Mouse (Mus musculus) gonadal fat pad, adult 2 months (tissue): ENCODE measurements around the gene H2-Ob. TPM values are rescaled to one million over a fixed set of nuclear protein-coding genes. Genes with fewer than 3 reads are reported as not detected.

ENCODE experiments used
- DNase-seq: peaks from one replicate; pipeline ENCODE4 v3.0.0-alpha.2; 2012; ENCODE audit warnings: low read depth
- polyA plus RNA-seq: library from polyadenylated mRNA; depleted of rRNA; stranded (reverse); fragments of >200 nt; gene quantifications from 2 replicates; pipeline ENCODE4 v1.2.3, GENCODE M21; 2012; rRNA removed

The H2-Ob gene
- polyA plus RNA-seq, 1 experiment, result 3.5 TPM

DNA sequence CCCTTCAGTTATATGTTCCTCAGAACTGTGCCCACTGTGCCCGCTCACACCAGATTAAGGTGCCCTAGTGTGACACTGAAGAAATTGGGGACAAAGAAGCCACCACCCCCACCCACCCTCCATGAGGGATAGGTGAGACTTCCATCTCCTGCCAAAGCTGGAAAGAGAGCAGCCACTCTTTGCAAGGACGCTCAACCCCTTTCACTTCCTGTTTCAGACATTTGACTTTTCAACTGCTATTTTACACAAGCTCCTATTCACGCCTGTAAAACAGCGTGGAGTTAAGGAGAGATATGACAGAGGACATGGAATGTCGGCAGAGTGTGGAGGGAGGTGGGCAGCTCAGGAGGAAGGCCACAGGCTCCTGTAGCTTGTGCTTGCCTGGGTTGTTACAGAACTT is 47.8 kb downstream of the H2-Ob start:
- DNase-seq, result no peak

- DNase-seq, result no peak
Observed at GRCm38 (mm10) chr17:34286999-34287398, 48.3 kb downstream of the H2-Ob start.

- DNase-seq, result no peak
Observed at GRCm38 (mm10) chr17:34287648-34288047, 48.9 kb downstream of the H2-Ob start, which contains the start of gene H2-Aa. Gene H2-Aa (minus strand): TSS chr17:34287823.

GRCm38 (mm10) chr17:34288131-34288530 is 49.4 kb downstream of the H2-Ob start:
- DNase-seq, result no peak

GRCm38 (mm10) chr17:34291609-34292008 is 52.9 kb downstream of the H2-Ob start:
- no peak for DNase-seq

GRCm38 (mm10) chr17:34292570-34292969 is 53.9 kb downstream of the H2-Ob start:
- no peak for DNase-seq

- no peak for DNase-seq
Observed at GRCm38 (mm10) chr17:34293533-34293932, 54.8 kb downstream of the H2-Ob start.

- DNase-seq, result no peak
Observed at GRCm38 (mm10) chr17:34294249-34294648, 55.5 kb downstream of the H2-Ob start.

DNA sequence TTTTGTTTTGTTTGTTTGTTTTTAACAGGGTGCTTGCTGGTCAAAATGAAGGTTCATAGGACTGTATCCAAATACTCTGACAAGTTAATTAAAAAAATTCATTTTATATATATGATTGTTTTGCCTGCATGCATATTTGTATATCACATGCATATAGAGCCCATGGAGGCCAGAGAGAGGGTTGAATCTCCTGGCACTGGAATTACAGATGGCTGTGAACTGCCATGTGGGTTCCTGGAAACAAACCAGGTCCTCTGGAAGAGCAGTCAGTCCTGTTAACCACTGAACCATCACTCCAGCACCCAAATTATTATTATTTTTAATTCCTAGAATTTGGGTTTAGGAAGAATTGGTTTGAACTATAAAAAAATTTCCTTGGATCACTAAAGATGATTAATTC is 56.6 kb downstream of the H2-Ob start:
- no peak for DNase-seq

DNA sequence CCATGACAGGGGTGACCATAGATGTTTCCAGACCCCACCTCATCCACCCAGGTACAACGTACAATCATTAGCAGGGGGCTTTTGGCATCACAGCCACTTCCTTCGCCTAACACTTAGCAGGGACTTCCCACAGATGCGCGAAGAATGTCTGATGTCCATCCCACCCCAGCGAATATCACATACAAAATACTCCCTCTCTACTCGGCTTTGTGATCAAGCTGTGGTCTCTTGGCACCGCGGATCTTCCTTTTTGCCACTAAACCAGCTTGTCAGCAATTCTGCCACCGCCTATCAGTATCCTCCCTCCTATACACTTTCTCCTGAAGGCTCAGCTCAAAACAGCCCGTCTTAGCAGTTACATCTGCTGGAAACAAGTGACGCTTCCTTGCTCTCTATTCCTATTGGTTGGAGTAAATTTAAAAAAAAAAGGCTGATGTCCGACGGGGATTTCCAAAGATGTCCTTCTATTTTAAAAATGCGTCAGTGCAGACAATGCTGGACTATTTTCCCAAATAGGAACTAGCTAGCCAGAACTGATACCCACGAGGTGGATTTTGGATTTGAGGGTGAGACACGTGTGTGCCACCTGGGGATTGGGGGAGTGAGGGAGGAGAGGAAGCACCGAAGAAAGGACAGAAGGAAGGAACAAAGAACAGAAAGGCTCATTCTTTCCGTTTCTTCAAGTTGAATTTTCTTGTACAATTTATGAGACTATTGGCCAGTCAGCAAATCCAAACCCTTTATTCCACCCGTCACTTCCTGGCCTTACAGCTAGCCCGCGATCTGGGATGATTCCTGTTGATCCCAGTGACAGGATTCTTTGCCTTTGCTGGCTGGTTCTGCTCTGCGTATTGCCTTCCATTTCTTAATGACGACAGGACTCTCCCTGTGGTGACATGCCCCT is 57.4 kb downstream of the H2-Ob start:
- DNase-seq, result no peak

DNA sequence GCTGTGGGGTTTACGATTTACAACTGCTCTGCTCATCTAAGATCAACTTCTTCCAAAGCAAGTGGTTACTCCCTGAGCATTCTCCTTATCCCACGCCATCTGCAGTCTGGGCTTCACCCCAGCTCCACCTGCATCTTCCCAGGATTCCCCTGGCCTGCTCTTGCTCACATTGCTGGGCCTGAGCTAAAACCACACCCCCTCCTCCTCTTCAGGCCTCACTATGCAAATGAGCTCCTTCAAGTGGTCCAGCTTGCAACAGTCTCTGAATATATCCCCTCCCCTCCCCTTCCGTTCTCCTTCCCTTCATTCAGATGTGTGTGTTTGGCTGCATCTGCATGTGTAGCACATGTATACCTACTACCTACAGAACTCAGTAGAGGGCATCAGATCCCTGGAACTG is 60.7 kb downstream of the H2-Ob start:
- no peak for DNase-seq

GRCm38 (mm10) chr17:34300071-34300470 is 61.4 kb downstream of the H2-Ob start:
- DNase-seq, result no peak

- DNase-seq, result no peak
Observed at GRCm38 (mm10) chr17:34300691-34301566, 62.2 kb downstream of the H2-Ob start.

DNA sequence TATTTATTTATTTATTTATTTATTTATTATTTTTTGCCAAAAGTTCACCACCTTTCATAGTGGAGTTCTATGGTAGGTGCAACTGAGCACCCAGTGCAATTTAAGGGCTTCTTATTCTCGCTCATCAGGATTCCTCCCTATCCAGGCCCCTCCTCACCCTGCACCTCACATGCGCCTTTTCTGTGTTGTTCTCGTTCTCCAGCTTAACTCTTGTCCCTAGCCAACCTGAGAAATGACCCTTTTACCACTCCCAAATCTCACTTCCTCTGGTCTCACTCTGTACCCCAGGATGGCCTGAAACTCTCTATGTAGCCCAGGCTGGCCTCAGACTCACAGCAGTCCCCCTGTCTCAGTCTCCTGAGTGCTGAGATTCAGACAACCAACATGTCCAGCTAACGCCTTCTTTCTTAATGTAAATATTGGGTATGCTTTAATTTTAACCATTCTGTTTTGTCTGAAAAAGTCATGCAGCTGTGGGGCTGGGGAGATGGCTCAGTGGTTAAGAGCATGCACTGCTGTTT is 63.0 kb downstream of the H2-Ob start:
- DNase-seq, result no peak

DNA sequence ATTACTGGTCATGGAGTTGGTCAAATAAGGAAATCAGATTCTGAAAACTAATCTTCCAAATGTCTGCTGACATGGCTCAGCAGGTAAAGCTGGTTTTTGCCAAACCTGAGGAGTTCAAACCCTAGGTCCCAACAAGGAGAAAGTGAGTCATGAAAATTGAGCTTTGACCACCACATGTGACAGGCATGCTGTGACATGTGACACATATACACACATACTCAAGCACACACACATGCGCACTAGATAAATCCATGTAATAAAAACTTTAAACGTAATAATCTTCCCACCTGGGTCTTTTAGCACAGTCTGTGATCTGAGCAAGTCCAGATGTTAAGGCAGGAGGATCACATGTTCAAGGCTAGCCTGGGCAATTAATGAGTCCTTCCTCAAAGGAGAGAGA is 65.1 kb downstream of the H2-Ob start:
- no peak for DNase-seq

Other genes starting within 250 kb of the H2-Ob start
- gene H2-K1, start 238.6 kb upstream of the H2-Ob start, polyA plus RNA-seq, result 2,228 and 2,761 TPM in 2 replicates
- gene Ring1, start 214.2 kb upstream of the H2-Ob start, polyA plus RNA-seq, result 29.4 and 29.6 TPM in 2 replicates
- 75.6 and 95.1 TPM in 2 replicates for gene H2-Ke6, start 210.8 kb upstream of the H2-Ob start, polyA plus RNA-seq
- gene Slc39a7, start 207.2 kb upstream of the H2-Ob start, polyA plus RNA-seq, result 207 and 240 TPM in 2 replicates
- 51.3 and 53.0 TPM in 2 replicates for gene Rxrb, start 207.1 kb upstream of the H2-Ob start, polyA plus RNA-seq
- gene Col11a2, start 199.5 kb upstream of the H2-Ob start, polyA plus RNA-seq, result 0.69 and 1.0 TPM in 2 replicates
- gene H2-Oa, start 146.6 kb upstream of the H2-Ob start, polyA plus RNA-seq, result 2.1 and 2.5 TPM in 2 replicates
- gene H2-DMa, start 119.4 kb upstream of the H2-Ob start, polyA plus RNA-seq, result 73.0 and 74.6 TPM in 2 replicates
- 110 and 117 TPM in 2 replicates for gene Brd2, start 116.3 kb upstream of the H2-Ob start, polyA plus RNA-seq
- 51.4 and 61.0 TPM in 2 replicates for gene H2-DMb2, start 95.6 kb upstream of the H2-Ob start, polyA plus RNA-seq
- gene H2-DMb1, start 85.8 kb upstream of the H2-Ob start, polyA plus RNA-seq, result 87.5 and 107 TPM in 2 replicates
- 23.3 and 27.8 TPM in 2 replicates for gene Tap1, start 51.4 kb upstream of the H2-Ob start, polyA plus RNA-seq
- gene Psmb9, start 51.1 kb upstream of the H2-Ob start, polyA plus RNA-seq, result 32.1 and 32.8 TPM in 2 replicates
- 56.3 and 58.9 TPM in 2 replicates for gene Psmb8, start 41.2 kb upstream of the H2-Ob start, polyA plus RNA-seq
- gene Tap2, start 35.4 kb upstream of the H2-Ob start, polyA plus RNA-seq, result 28.0 and 33.7 TPM in 2 replicates
- gene H2-Ab1, start 18.8 kb downstream of the H2-Ob start, polyA plus RNA-seq, result 534 and 583 TPM in 2 replicates
- 306 and 360 TPM in 2 replicates for gene H2-Aa, start 48.9 kb downstream of the H2-Ob start, polyA plus RNA-seq
- gene H2-Eb1, start 67.0 kb downstream of the H2-Ob start, polyA plus RNA-seq, result 161 and 168 TPM in 2 replicates
- gene H2-Eb2, start 86.8 kb downstream of the H2-Ob start, polyA plus RNA-seq, result 0.05 and 0.06 TPM in 2 replicates
- 0.62 and 0.66 TPM in 2 replicates for gene Btnl2, start 115.9 kb downstream of the H2-Ob start, polyA plus RNA-seq
- gene Btnl1, start 138.2 kb downstream of the H2-Ob start, polyA plus RNA-seq, result 0.06 and 0.07 TPM in 2 replicates
- gene BC051142, start 159.9 kb downstream of the H2-Ob start, polyA plus RNA-seq, result 3.0 and 3.2 TPM in 2 replicates
- gene Btnl4, start 238.4 kb downstream of the H2-Ob start, polyA plus RNA-seq, result 0.11 TPM in 1 of 2 replicates, not detected in the other